Mouse (Mus musculus) heart, postnatal 14 days (tissue): ENCODE data around the gene Ptms. TPM values are rescaled to one million over a fixed set of nuclear protein-coding genes. Genes with fewer than 3 reads are reported as not detected.

Experiments
- DNase-seq, 2 experiments: peaks; one replicate each; pipeline ENCODE4 v3.0.0; 2021 to 2022
- intact Hi-C: fragments of 180-260 bp; cut with DNase I; formaldehyde crosslinking; loops from one replicate; pipeline ENCODE4 v1.15.1; 2025
- total RNA-seq, 2 experiments: library from RNA; stranded (reverse); gene quantifications; 2 replicates each; pipeline ENCODE4 v1.2.3; 2021

Gene Ptms
- total RNA-seq, 2 experiments from 2014 or later = 369 to 378 TPM

GRCm38 (mm10) chr6:124883351-124883750, 36.6 kb downstream of the Ptms start:
- intact Hi-C loops = no loop called here
- no peak for DNase-seq

DNA sequence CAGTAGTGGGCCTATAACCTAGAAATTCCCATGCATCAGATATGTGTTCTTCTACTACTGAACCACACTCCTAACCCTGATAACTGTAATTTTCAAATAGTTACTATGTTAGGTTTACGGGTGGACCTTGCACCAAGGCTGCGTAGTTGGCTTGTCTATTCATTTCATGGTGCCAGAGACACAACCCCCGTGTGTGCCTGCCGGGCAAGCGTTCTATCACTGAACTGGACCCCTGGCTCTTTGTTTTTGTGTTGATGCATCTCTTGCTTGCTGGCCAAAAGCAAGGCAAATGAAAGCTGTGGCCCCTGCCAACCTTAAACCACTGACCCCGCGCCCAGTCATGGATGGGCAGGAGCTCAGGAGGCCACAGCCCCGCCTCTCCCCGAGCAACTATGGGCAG, 38.1 kb downstream of the Ptms start:
- no peak for DNase-seq
- intact Hi-C loops = no loop called here

DNA sequence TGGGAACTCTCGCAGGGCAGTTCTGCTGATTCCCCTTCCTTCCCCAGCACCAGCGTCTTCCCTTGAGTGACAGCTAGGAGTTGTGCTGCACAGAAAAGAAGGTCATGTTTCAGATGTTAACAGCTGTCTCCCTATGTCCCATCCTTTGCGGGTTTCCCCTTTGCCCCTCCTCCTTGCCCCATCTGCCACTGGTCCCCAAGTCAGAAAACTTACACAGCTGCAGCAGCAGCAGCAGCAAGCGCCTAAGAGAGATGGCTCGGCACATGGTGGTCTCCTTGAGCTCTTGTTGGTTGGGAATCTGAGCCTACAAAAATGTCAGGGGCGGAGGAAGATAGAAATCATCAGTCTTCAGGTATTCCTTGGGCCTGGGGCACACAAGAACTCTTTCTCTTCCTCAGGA, 40.5 kb downstream of the Ptms start:
- intact Hi-C loops = no loop called here
- DNase-seq = no peak

- DNase-seq = no peak
Observed at GRCm38 (mm10) chr6:124874348-124874747, 45.6 kb downstream of the Ptms start.

GRCm38 (mm10) chr6:124866560-124866959, 53.3 kb downstream of the Ptms start:
- no peak for DNase-seq
- intact Hi-C loops = no loop called here

More at GRCm38 (mm10) chr6:124874348-124874747, 45.6 kb downstream of the Ptms start:
- intact Hi-C loops = no loop called here

DNA sequence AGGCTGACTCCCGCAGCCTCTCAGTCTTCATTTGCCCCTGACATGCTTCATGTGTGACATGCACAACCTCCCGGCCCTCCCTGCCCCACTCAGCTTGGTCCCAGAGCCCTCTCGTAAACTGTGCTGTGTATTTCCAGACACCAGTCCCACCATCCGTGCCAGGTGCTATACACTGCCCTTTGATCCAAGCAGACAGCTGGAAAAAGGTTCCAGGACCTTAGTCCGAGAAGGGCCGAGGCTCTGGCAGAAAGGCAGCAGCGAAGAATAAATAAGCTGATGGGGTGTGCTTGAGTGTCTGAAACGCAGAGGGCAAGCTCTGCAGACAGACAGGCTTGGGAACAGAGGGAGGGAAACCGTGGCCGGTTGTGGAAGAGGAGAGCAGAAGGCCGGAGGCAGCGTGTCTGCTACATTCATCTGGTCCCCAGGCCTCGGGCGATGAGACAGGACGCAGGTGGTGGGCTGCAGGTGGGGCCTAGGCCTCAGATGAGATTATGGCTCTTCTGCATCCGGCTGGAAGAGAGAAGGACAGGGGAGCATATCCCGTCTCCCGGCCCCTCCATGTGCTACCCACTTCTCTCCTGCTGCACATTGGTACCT, 54.0 kb downstream of the Ptms start:
- intact Hi-C loops = no loop called here
- DNase-seq = no peak

Other genes with a start within 250 kb of the Ptms start
- gene Emg1, start 207.9 kb downstream of the Ptms start, total RNA-seq = 10 to 100 TPM; 58.8 to 68.4 TPM
- gene Phb2, start 207.8 kb downstream of the Ptms start, total RNA-seq = 100 to 1,000 TPM; 326 to 358 TPM
- 1 to 10 TPM; 4.2 to 8.5 TPM for gene Ptpn6, start 181.4 kb downstream of the Ptms start, total RNA-seq
- 100 to 1,000 TPM; 323 to 327 TPM for gene Grcc10, start 178.7 kb downstream of the Ptms start, total RNA-seq
- 1 to 10 TPM in 1 of 2 experiments, not detected in 1; 1.5 TPM for gene Gm45234, start 164.1 kb downstream of the Ptms start, total RNA-seq
- 10 to 100 TPM; 48.1 to 48.9 TPM for gene Atn1, start 163.6 kb downstream of the Ptms start, total RNA-seq
- 1 to 10 TPM; 2.6 to 4.0 TPM for gene Eno2, start 150.4 kb downstream of the Ptms start, total RNA-seq
- 1 to 10 TPM in 1 of 2 experiments, under 1 TPM in 1; 0.51 to 1.0 TPM for gene Lrrc23, start 140.4 kb downstream of the Ptms start, total RNA-seq
- gene Spsb2, start 111.4 kb downstream of the Ptms start, total RNA-seq = 1 to 10 TPM; 3.2 to 3.5 TPM
- 100 to 1,000 TPM; 772 to 817 TPM for gene Tpi1, start 105.8 kb downstream of the Ptms start, total RNA-seq
- gene Usp5, start 90.6 kb downstream of the Ptms start, total RNA-seq = 10 to 100 TPM; 78.2 TPM
- gene Cdca3, start 90.6 kb downstream of the Ptms start, total RNA-seq = 1 to 10 TPM; 3.5 to 9.6 TPM
- gene Gnb3, start 79.8 kb downstream of the Ptms start, total RNA-seq = 1 to 10 TPM; 2.8 to 3.3 TPM
- 10 to 100 TPM; 17.9 to 19.5 TPM for gene P3h3, start 62.4 kb downstream of the Ptms start, total RNA-seq
- 1 to 10 TPM; 1.8 to 2.4 TPM for gene Gpr162, start 56.1 kb downstream of the Ptms start, total RNA-seq
- gene Cd4, start 31.9 kb downstream of the Ptms start, total RNA-seq = 10 to 100 TPM in 1 of 2 experiments, 1 to 10 TPM in 1; 1.2 to 12.3 TPM
- under 1 TPM; 0.62 to 0.80 TPM for gene Lag3, start 8.4 kb downstream of the Ptms start, total RNA-seq
- gene Mlf2, start 11.3 kb upstream of the Ptms start, total RNA-seq = 100 to 1,000 TPM; 214 to 217 TPM
- gene Cops7a, start 45.4 kb upstream of the Ptms start, total RNA-seq = 10 to 100 TPM; 90.1 to 99.6 TPM
- gene Pianp, start 76.6 kb upstream of the Ptms start, total RNA-seq = under 1 TPM; 0.60 to 0.66 TPM
- gene Zfp384, start 89.0 kb upstream of the Ptms start, total RNA-seq = 10 to 100 TPM; 24.4 to 24.8 TPM
- gene Ing4, start 119.7 kb upstream of the Ptms start, total RNA-seq = 10 to 100 TPM; 40.6 to 41.9 TPM
- gene Acrbp, start 129.6 kb upstream of the Ptms start, total RNA-seq = 1 to 10 TPM; 3.8 to 4.5 TPM
- under 1 TPM; 0.41 to 0.83 TPM for gene Lpar5, start 147.8 kb upstream of the Ptms start, total RNA-seq
- gene Chd4, start 175.9 kb upstream of the Ptms start, total RNA-seq = 100 to 1,000 TPM; 141 to 145 TPM
- gene Nop2, start 211.8 kb upstream of the Ptms start, total RNA-seq = 10 to 100 TPM; 16.2 to 19.9 TPM
- 10 to 100 TPM in 1 of 2 experiments, 1 to 10 TPM in 1; 10.0 to 16.1 TPM for gene Iffo1, start 225.1 kb upstream of the Ptms start, total RNA-seq
- 1,000 to 10,000 TPM; 3,924 to 4,148 TPM for gene Gapdh, start 246.4 kb upstream of the Ptms start, total RNA-seq